Mouse (Mus musculus) adrenal gland, adult 8-10 months (tissue): ENCODE measurements around the gene Sv2b. TPM values are rescaled to one million over a fixed set of nuclear protein-coding genes. Genes with fewer than 3 reads are reported as not detected.

Source experiments
- DNase-seq: peaks from one replicate; pipeline ENCODE4 v3.0.0; 2022
- total RNA-seq, 4 experiments: library from RNA; stranded (reverse); gene quantifications; 2 replicates each; pipeline ENCODE4 v1.2.4; 2022

Gene Sv2b
- total RNA-seq, 4 experiments from 2014 or later: 0.29 to 0.46 (median 0.40) TPM

DNA sequence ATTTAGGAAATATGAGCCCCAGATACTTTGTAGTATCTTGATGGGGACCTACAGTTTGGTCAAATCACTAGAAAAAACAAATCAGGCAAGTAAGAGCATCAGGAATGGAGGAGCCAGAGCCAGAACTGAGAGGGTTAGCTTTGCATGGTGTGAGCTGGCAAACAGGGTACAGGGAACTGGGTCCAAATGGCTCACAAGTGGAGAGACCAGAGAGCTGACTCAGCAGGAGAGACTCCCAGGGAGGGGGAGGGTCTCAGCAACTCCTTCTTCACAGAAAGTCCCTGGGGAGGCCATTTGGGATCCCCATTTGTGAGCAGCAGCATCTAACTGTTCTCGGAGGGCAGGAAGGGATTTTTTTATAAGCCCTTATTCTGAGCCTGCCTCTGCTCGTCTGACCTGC lies 18.5 kb downstream of the Sv2b start:
- DNase-seq: no peak

DNA sequence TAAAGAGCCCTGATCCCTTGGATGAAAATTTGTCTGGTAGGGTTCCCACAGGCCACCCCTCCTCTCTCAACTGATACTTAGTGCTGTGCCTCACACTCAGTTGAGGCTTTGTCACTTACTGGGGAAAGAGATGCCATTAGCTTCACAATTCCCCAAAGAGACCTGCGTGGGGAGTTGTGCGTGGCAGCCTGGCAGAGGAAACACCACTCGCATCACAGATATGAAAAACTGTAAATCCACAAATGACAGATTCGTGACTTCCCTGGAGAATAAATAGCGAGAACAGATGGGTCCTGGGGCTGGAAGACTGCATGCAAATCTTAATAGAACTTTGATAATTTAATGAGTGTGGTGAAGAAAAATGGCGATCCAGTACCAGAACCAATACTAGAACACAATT lies 21.8 kb downstream of the Sv2b start:
- no peak for DNase-seq

DNA sequence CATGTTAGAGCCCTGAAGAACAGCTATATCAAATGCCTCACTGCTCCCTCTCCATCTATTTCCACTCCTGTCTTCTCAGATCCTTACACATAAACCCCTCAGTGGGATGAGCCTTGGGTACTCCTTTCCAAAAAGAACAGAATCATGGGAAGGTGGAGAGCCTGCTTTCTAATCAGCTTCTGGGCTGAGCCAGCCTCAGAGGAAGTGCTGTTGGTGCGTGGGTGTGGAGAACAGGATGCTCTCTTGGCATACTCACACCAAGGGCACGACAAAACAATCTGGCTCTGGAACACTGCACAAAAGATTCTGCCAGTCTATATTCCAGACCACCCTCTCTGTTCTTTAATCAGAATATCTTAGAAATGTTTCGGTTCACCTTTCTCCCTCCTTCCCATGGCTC lies 26.1 kb downstream of the Sv2b start:
- DNase-seq: no peak

DNA sequence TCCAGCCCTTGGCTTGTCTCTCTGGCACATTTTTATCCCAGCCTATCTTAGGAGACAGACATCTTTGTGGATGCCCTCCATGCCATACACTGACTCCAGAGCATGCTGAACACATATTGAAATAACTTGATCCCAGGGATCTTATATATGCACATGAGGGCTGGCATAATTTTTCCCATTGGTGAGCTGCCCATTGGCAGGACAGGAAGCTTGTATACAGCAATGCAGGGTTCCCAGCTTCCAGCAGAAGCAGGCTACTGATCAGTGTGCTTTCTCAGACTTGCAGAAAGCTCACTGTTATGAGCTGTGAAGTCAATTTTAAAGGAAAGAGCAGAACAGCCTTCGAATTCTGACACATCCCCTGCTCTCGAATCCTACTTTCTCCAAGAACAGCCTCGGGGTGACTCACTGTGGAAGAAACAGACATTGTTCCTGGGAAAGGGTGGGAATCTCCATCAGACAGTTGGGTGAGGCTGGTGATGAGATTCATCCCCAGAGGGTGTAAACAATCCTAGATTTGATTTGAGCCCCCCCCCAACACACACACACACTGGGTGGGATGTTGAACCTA lies 26.9 kb downstream of the Sv2b start:
- no peak for DNase-seq

DNA sequence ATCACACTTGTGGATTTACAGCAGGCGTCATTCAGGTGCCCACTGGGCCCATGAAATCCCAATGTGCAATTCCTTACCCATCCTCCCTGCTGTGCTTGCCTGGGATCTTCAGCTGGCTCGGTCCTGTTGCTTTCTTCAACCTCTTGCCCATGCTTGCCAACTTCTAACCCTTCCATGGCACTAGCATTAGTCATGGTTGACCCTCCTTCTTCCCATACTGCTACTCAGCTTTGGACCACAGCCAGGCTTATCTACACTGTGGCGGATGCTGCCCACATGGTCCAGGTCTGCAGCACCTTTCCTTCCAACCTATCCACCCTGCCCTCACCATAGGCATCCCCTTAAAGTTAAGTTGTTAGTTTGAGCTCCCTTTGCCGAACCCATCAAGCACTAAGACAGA lies 28.0 kb downstream of the Sv2b start:
- DNase-seq: no peak

DNA sequence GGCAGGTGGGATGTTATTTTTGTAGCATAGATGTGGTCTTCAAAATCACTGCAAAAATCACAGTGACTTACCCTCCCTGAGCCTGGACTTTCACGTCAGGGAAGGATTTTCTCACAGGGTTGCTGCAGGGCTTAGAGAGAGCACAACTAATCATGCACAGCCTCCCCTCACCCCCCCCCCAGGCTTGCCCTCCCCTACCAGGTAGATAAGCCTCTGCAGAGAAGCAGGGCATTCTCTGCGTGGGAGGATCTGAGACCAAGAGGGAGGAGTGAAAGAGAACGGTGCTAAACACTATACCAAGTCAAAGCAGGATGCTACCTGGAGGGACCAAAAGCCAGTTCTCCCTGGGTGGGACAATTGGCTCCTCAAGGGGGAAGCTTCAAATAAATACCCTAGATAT lies 31.2 kb downstream of the Sv2b start:
- DNase-seq: no peak

DNA sequence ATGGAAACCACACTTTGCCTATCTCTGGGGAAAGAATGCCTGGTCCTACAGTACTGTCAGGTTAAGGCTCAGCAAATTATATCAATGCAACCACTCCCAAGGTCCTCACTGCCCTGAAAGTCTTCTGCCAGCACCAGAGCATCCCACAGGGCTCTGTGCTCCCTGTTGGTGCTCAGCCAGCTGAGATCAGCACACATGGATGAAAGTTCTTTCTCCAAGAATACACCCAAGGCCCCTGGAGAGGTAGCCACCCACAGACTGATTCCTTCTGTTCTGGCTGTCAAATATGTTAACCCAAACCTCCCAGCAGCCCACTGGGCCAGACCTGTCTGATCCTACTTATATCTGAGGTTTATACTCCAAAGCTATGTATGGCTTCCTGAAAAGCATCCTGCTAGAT lies 32.3 kb downstream of the Sv2b start:
- no peak for DNase-seq

DNA sequence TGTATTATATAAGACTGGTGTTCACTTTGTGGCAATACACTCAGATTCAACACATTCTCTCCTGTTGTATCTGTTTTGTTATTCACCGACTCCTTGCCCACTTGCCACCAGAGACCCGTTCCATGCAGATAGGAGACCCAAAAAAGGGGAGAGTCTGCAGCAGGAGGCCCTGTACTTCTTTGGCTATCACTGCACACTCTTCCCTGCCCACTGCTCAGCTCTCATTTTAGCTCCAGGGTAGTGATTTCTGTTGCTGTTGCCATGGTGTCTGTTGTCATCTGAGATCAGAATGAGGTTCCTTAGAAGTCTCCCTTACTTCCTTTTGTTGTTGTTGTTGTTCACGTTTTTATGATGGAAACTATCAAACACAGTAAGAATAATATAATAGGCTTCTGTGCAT lies 34.5 kb downstream of the Sv2b start:
- DNase-seq: no peak

DNA sequence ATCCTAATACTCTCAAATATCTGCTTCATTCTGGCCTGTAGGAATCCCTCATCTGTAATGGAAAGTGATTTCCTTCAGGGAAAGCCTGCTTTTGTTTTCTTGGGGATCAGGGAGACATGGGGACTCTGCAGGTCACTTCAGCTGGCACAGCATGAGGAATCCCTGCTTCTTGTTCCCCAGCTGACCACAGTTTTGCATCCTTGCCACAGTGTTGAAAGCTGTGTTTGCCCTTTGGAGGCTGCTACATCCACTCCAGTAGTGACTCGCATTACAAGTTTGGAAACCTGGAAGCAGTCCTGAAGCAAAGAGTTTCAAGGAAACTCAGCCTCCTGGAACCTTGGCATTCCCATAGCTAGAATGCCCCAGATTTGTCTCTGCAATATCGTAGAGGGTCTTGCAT lies 35.4 kb downstream of the Sv2b start:
- DNase-seq: no peak

DNA sequence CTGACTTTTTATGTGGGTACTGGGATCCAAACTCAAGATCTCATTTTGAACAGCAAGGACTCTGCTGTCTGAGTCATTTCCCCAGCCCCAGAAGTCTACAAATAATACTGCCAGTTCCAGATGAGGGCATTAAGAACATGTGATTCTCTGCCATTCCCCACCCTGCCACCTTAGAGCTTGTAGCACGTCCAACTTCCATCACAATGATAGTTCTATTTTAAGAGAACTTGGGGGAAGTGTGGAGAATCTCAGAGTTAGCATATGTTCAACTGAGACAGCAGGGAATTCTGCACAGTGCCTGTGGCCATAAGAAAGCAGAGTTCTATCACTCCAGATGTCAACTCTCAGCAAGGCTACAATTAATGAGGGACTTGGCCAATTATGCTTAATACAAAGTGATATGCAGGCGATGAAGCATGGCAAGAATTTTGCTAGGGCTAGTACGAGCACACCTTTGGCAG lies 37.1 kb downstream of the Sv2b start:
- no peak for DNase-seq

DNA sequence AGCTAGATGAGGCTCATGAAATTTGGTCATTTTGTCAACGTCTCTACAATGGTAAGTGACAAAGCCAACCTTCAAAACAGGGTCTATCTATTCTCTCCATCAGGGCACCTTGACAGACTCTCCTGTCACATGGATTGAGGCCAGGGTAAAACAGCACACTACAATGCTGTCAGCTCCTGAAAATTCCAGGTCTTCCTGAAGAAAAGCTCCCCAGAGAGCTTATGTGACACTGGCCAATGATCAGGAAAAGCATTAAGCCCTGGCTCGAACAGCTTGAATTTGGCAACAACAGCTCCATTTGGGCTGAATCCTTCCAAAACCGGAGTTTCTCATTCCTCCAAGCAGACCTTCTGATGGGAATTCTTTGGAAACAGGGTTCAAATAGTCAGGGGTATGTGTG lies 37.8 kb downstream of the Sv2b start:
- no peak for DNase-seq

DNA sequence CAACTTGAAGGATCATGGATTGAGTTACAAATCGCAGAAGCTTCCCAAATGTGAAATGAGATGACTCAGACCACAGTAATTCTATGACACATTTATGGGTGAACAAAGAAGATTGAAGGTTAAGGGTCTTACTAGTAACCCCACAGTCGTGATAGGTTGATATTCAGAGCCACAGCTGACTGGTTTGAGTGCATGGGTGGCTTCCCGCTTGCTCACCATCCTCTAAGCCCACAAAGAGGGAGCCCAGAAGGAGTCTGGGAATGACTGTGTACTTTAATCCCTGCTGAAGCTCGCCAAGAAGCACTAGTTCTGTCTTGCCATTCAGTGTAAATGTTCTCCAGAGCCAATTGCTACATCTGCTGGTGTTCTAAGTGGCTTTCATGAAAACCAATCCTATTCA lies 41.8 kb downstream of the Sv2b start:
- no peak for DNase-seq

DNA sequence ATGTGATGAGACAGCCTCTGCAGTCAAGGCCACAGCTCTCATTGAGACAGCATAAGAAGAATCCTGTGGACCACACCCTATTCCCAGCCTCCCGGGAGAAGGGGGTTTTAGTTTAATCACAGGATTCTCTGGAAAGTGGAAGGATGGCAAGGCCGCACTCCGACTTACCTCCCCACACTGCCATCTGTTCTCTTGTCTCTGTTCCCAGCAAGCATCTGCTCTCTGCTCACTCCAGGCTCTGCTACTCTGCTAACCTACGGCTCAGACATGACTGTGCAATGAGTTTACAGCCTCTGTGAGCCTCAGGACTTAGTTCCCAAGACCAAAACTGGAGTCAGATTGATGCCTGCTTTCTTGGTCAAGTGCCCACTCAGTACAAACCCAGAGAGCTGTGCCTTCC lies 43.8 kb downstream of the Sv2b start:
- DNase-seq: no peak

DNA sequence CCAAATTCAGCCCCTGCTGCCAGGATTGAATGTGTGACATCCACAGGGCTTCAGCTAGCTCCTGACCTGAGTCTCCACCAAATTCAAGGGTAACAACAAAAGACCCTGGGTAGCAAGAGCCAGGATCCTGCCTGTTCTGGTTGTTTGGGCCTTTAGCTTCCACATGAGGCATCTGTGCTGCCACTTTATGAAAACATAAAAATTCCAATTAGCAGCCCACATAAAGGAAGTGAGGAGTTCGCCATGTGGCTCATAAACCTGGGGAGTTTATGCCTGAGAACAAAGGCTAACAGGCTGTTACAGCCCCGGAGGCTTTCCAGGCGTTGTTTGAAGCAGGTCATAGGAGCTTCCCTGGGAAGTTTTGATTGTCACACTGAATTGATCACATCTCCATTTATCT lies 49.1 kb downstream of the Sv2b start:
- no peak for DNase-seq

DNA sequence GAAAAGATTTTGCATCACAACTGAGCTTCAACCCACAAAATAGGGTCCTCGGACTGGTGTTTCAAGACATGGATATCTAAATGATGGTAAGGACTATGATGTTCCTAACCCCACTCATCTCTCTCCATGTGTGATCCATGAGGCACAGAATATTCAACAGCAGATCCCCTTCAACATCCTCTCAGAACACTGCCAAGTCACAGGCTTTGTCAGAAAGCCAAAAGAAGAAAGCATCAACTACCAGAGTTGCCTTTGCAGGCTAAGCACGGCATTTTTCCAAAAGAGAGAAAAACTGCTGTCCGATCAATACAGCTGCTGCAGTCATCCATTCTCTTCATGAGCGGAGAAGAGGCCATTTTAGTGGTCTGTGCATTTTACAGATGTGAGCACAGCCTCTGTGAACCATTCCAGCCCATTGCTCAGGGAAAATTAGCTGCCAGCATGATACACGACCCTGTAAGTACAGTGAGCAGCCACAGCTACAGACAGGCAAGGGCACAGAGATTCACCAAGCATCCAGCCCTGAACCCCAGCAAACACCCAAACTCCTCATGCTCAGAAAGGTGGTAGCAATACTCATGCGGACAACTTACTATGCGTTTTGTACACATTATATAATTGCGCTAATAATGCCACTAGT lies 55.3 kb downstream of the Sv2b start:
- no peak for DNase-seq

DNA sequence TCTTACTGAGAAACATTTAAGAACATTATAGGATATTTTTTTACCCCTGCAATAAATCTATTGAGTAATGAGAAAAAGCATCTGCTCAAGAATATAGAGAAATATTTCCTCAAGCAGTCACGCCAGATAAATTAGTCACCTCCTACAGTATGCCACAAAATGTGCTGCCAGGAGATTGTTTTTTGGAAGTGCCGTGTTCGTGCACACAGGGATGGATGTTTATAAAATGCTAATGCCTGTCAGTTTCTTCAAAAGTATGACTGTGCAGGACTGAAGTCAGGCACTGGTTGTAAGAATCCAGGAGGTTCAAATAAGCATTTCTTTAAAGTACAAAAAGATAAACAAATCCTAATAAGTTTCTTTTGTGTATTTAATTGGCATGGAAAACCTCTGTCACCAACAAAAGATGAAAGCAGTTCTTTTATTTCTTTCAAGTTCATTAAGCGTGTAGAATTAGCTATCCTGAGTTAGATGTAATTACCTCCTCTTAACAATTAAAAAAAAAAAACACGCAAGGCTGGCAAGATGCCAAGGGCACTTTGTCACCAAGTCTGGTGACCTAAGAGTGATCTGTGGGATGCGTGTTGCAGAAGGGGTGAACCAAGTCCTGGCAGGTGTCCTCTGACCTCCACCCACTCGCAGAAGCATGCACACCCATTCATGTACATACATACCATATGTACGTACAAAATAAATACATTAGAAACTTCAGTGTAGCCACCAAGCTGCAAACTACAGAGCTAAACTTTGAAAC lies 68.1 kb downstream of the Sv2b start:
- DNase-seq: no peak

DNA sequence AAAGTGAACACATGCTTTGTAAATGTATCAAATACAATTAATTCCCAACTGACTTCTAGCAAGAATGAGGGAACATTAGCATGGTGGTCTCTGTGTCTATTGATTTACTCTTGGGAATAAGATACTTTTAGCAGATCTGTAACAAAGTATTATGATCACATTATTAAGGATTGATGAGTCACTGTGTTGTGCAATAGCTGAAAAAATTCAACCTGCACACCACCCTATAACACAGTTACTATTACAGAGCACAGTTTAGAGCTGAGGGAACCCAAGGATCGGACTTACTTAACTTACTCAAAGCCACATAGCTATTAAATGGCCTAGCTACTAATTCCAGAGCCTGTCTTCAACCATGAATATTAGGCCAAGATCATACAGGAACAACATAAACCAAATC lies 72.7 kb downstream of the Sv2b start:
- DNase-seq: no peak

DNA sequence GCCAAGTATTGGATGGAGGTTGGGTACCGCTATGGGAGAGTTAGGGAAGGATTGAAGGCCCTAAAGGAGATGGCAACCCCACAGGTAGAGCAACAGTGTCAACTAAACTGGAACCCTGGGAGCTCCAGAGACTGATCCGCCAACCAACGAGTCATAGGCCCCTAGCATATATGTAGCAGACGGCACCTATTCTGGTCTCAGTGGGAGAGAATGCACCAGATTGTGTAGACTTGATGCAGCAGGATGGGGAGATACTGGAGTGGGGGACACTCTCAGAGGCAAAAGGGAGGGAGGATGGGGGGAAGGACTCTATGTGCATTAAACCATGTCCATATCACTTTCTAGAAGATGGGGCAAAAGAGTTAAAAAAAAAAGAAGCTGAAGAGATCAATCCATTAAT lies 84.9 kb downstream of the Sv2b start:
- DNase-seq: no peak

DNA sequence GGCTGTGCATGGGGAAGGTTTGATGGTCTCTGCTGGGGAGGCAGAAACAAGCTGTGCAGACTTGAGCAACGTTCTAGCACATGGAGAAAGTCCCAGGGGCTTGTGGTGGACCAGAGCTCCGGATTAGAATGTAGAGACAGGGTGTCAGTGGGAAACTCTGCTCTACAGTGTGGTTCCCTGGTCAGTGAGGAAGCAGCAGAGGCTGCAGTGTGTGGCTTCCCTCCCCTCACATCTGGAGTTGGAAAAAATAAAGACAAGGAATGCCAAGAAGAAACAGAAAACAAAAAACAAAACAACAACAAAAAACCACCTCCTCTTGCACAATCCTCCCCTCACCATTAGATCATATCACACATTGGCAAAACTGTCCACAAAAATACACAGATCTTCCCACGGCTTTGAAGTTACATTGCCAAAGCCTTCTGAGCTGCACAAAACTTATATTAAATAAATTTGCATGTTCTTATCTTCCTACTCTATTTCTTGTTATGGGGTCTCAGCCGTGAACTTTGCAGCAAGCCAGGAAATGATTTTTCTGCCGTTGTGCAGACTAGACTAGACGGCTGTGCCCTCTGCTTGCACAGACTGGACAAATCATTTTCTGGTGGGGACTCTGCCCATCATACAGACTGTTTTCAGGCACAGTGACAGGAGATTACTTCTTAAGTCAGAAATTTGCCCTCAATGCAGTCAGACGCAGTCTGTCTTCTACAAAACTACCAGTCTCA lies 86.2 kb downstream of the Sv2b start:
- DNase-seq: no peak

DNA sequence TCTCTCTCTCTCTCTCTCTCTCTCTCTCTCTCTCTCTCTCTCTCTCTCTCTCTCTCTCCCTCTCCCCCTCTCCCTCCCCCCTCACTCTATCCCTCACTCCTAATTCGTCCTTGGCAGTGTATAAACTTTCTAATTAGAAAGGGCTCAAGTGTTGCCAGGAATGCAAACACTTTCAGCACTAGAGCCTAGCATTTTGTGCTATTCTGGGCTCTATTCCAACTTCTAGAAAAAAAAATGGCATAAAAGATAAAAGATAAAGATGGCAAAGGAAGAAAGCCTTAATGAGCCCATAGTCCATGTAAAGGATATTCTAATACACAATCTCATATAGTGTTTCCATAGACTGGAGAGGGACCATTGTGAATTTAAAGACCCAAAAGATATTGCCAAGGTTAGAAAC lies 88.3 kb downstream of the Sv2b start:
- no peak for DNase-seq

DNA sequence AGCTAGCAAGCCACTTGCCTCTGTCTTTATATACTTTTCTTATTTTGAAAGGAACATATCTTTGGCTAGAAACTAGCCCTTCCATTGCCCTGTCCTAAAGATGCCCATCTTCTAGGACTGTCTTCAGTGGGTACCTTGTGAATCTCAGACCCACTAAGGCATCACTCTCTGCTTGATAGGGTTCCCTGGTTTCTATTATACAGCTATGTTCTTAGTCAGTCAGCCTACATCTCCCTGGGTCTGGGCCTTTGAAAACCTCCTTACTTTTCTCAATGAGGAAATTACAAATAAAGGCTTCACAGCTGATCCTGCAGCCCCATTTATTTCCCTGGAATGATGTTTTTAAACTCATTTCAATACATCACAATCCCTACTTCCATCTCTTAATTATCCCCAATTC lies 88.8 kb downstream of the Sv2b start:
- no peak for DNase-seq

DNA sequence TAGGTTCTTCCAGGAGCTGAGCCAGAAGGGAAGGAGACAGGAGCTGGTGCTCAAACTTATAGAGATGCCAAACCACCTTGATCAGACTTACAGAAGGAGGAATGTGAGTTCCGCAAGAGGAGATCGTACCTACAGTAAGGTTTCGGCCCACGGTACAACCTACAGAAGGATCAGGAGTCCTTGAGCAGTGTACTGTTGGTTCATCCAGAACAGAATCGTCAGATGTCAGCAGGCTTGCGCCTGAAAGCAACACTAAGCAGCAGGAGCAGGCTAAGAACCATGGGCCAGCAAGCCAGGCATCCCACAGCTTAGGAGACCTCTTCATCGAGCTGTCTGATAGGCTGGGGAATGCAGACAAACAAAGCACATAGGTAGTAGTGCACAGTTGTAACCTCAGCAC lies 92.9 kb downstream of the Sv2b start:
- no peak for DNase-seq

DNA sequence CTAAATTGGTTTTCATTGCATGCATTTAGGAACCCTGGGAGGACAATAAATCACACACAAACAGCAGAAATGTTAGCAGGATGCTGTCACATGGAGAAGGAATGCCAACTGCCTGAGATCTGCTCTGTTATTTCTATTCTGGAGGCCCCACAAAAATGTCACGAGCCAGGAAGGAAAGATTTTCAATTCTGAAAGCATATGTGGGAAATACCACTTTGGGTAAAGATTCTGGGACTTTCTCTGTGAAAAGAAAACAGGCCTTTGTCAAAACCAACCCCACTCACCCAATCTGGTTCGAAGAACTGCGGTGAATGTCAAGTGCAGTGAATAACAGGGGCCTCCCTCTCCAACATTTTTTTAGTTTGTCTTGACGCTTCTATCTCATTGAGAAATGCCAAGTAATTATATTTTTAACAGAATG lies 99.8 kb downstream of the Sv2b start:
- no peak for DNase-seq
